ENCODE assay signal across 22 mouse cellular contexts in genomic region chr5:128912374-128912773, GRCm38 (mm10). TPM values are rescaled to one million over a fixed set of nuclear protein-coding genes. Genes with fewer than 3 reads are reported as not detected.
DNase-seq lines count a peak whose midpoint lies in the region; ATAC-seq and TF ChIP-seq lines count a peak whose summit lies in the region.
"Had no signal": no experiment of that assay in that cellular context is flagged by ENCODE, and none has a peak within 500 bp of the region (broad histone marks: within the 10 kb centered on the region; RNA-seq: fewer than 3 reads in every experiment).

No protein-coding gene starts in this region.

- H3K27ac ChIP-seq in forebrain, embryonic 16.5 days (ENCODE audit: low read length), result peak overlapping the region; percentile 26; the same call in 1 of the 2 replicates
- no peak overlapping the region for H3K27ac ChIP-seq in forebrain, embryonic 10.5 days
- peak overlapping the region; percentile 83 for H3K27ac ChIP-seq in left cerebral cortex, adult 2 months
- H3K27ac ChIP-seq: embryonic facial prominence, embryonic 13.5 days; heart, embryonic 15.5 days; hindbrain, embryonic 13.5 days; hindbrain, postnatal 0 days had no signal

- no peaks in the 10 kb centered on the region for H3K27me3 ChIP-seq in forebrain, embryonic 16.5 days (replicated peaks; ENCODE audit: control insufficient read depth, insufficient read depth, low read length)
- no peaks in the 10 kb centered on the region for H3K27me3 ChIP-seq in forebrain, embryonic 10.5 days (ENCODE audit: poor library complexity, severe bottlenecking)
- H3K27me3 ChIP-seq: embryonic facial prominence, embryonic 13.5 days; heart, embryonic 15.5 days; hindbrain, embryonic 13.5 days had no signal

- WGBS in forebrain, embryonic 16.5 days, result 98% methylated on average over 3 of the region's 3 CpGs
- WGBS in forebrain, embryonic 10.5 days, result 95% methylated on average over 3 of the region's 3 CpGs

- intact Hi-C loops in left cerebral cortex, adult 2 months (cut with DNase I), result loop anchor here (2.0 to 5.0 kb wide), 2 partner anchors 66 to 105 kb away; no protein-coding TSS in a partner anchor
- intact Hi-C loops in left cerebral cortex, postnatal 36 days (cut with DNase I), result loop anchor here (5.0 kb wide), 2 partner anchors 40 to 100 kb away; partner anchors contain the start of gene Rimbp2

- no peak overlapping the region for H3K9ac ChIP-seq in forebrain, embryonic 16.5 days (replicated peaks; ENCODE audit: low read depth, low read length)
- H3K9ac ChIP-seq: embryonic facial prominence, embryonic 13.5 days; heart, embryonic 15.5 days; hindbrain, embryonic 13.5 days had no signal

- no peak overlapping the region for H3K4me2 ChIP-seq in forebrain, embryonic 16.5 days (ENCODE audit: low read length)
- H3K4me2 ChIP-seq: embryonic facial prominence, embryonic 13.5 days; heart, embryonic 11.5 days; heart, embryonic 15.5 days; hindbrain, embryonic 13.5 days had no signal

- no peaks in the 10 kb centered on the region for H3K4me1 ChIP-seq in forebrain, embryonic 16.5 days (replicated peaks; ENCODE audit: control insufficient read depth, insufficient read depth, low read length)
- peaks cover 8% of the 10 kb centered on the region for H3K4me1 ChIP-seq in forebrain, embryonic 10.5 days
- H3K4me1 ChIP-seq: embryonic facial prominence, embryonic 13.5 days; heart, embryonic 15.5 days had no signal

- no peak for TF ChIP-seq CTCF in left cerebral cortex, adult 2 months (IDR thresholded peaks at IDR 0.05)

- H3K36me3 ChIP-seq in forebrain, embryonic 16.5 days (ENCODE audit: control insufficient read depth, insufficient read depth), result no peaks in the 10 kb centered on the region
- no peaks in the 10 kb centered on the region for H3K36me3 ChIP-seq in forebrain, embryonic 10.5 days (replicated peaks)
- H3K36me3 ChIP-seq: embryonic facial prominence, embryonic 13.5 days; heart, embryonic 15.5 days; hindbrain, embryonic 13.5 days had no signal

- no peaks in the 10 kb centered on the region for H3K9me3 ChIP-seq in forebrain, embryonic 16.5 days (ENCODE audit: control insufficient read depth, low read length)
- H3K9me3 ChIP-seq in forebrain, embryonic 10.5 days, result 0 out of 2 replicates have a peak, but pooled peaks cover 4% of the 10 kb centered on the region
- H3K9me3 ChIP-seq: embryonic facial prominence, embryonic 13.5 days; heart, embryonic 15.5 days; hindbrain, embryonic 13.5 days had no signal

- H3K4me3 ChIP-seq in forebrain, embryonic 16.5 days (replicated peaks; ENCODE audit: low read length), result no peak overlapping the region
- no peak overlapping the region for H3K4me3 ChIP-seq in forebrain, embryonic 10.5 days
- H3K4me3 ChIP-seq in left cerebral cortex, adult 2 months, result no peak overlapping the region
- H3K4me3 ChIP-seq: embryonic facial prominence, embryonic 13.5 days; heart, embryonic 15.5 days; hindbrain, embryonic 13.5 days had no signal

- DNase-seq in forebrain, embryonic 10.5 days (ENCODE audit: extremely low spot score, low spot score), result no peak
- no peak for DNase-seq in left cerebral cortex, adult 2 months (ENCODE audit: extremely low spot score in 1 of 2, low spot score in 2 of 2)
- no peak for DNase-seq in left cerebral cortex, postnatal 36 days (ENCODE audit: low spot score in 2 of 2)
- peak; percentile 66 for DNase-seq in brain, adult 2 months (ENCODE audit: low read depth, low spot score)
- peak; percentile 60 for DNase-seq in telencephalon, adult 2 months (ENCODE audit: low read depth, low spot score)
- DNase-seq: adrenal gland, postnatal 10 days; cerebellum, adult 11-12 months; cerebellum, adult 9-10 months; cerebellum, postnatal 25 days; gastrocnemius, postnatal 10 days; heart, adult 18-20 months; heart, postnatal 14 days had no signal

- ATAC-seq in forebrain, embryonic 16.5 days, result no peak
- no peak for ATAC-seq in megakaryocyte, adult 5-6 weeks (ENCODE audit: poor library complexity, severe bottlenecking)
- ATAC-seq: hindbrain, postnatal 0 days had no signal

RNA-seq across cellular contexts. Expression of gene Rimbp2, which starts 40.9 kb away (rescaled TPM):
- polyA plus RNA-seq in forebrain, embryonic 16.5 days (2015; fragmentation: Nextera tagmentation; extraction: Ambion mirVana), result 3.0 and 4.1 TPM in 2 replicates
- 0.27 and 0.70 TPM in 2 replicates for polyA plus RNA-seq in forebrain, embryonic 10.5 days (2016; fragmentation: Nextera tagmentation; extraction: Ambion mirVana)
- 100 to 1,000 TPM; 142 to 147 TPM for total RNA-seq in left cerebral cortex, adult 2 months (2021)
- 100 to 1,000 TPM; 128 to 150 TPM for total RNA-seq in left cerebral cortex, postnatal 36 days (2021)
- total RNA-seq in megakaryocyte, adult 5-6 weeks (2015), result not detected in 2 replicates
- not detected in 2 replicates for total RNA-seq in megakaryocyte, adult 5-6 weeks (2017)
- total RNA-seq: heart, adult 18-20 months; heart, postnatal 14 days; hematopoietic stem cell, adult 5-6 weeks; MEL had no signal
- polyA plus RNA-seq: C2C12 had no signal

Comparison
In these comparisons a context has a peak if more than half of its experiments do, and no peak if none do; other contexts are left out.
1. DNase-seq: peak in brain, adult 2 months (single experiment) and telencephalon, adult 2 months (single experiment); none in forebrain, embryonic 10.5 days (single experiment), left cerebral cortex, adult 2 months (0 of 2) and left cerebral cortex, postnatal 36 days (0 of 2).
2. RNA of gene Rimbp2, which starts 40.9 kb away (total RNA-seq): 128 to 150 TPM in left cerebral cortex, postnatal 36 days and 142 to 147 TPM in left cerebral cortex, adult 2 months; not detected in megakaryocyte, adult 5-6 weeks; every median in the first group is over 100 times any median in the second.